ENCODE assay signal across 7 mouse cellular contexts in genomic region chr4:130174335-130175031, GRCm38 (mm10). TPM values are rescaled to one million over a fixed set of nuclear protein-coding genes. Genes with fewer than 3 reads are reported as not detected.
A peak's percentile ranks its signal among the peaks of the same experiment; 100 is the strongest.
DNase-seq lines count a peak whose midpoint lies in the region; ATAC-seq and TF ChIP-seq lines count a peak whose summit lies in the region.

No protein-coding gene starts in this region.

- TF ChIP-seq CTCF in kidney, adult 2 months (conservative IDR thresholded peaks at IDR 0.05; ENCODE audit: insufficient read depth, insufficient read length, low read depth, low read length), result no peak
- TF ChIP-seq CTCF in spleen, adult 2 months (IDR thresholded peaks at IDR 0.05; ENCODE audit: extremely low read depth, insufficient read depth, insufficient read length, insufficient replicate concordance), result no peak

- ATAC-seq in lung, embryonic 16.5 days (ENCODE audit: low read depth), result peak; percentile 80

- H3K36me3 ChIP-seq in kidney, adult 2 months (ENCODE audit: control insufficient read depth, insufficient read depth, low read length), result no peaks in the 10 kb centered on the region
- H3K36me3 ChIP-seq in lung, embryonic 16.5 days (ENCODE audit: control insufficient read depth, insufficient read depth, low read length), result no peaks in the 10 kb centered on the region
- no peaks in the 10 kb centered on the region for H3K36me3 ChIP-seq in spleen, adult 2 months (ENCODE audit: control insufficient read depth, insufficient read depth, low read length)

- no peaks in the 10 kb centered on the region for H3K27me3 ChIP-seq in kidney, adult 2 months (replicated peaks; ENCODE audit: control insufficient read depth, insufficient read depth, low read length)
- H3K27me3 ChIP-seq in lung, embryonic 16.5 days (ENCODE audit: control insufficient read depth, insufficient read depth, low read depth, low read length), result no peaks in the 10 kb centered on the region
- no peaks in the 10 kb centered on the region for H3K27me3 ChIP-seq in spleen, adult 2 months (ENCODE audit: control insufficient read depth, insufficient read depth, low read length)

- peaks cover 45% of the 10 kb centered on the region for H3K4me1 ChIP-seq in kidney, adult 2 months (ENCODE audit: control insufficient read depth, insufficient read depth, low read length)
- peaks cover 67% of the 10 kb centered on the region for H3K4me1 ChIP-seq in lung, embryonic 16.5 days (replicated peaks; ENCODE audit: control insufficient read depth, insufficient read depth, low read length)
- no peaks in the 10 kb centered on the region for H3K4me1 ChIP-seq in spleen, adult 2 months (ENCODE audit: control insufficient read depth, insufficient read depth, insufficient read length)

- 3% methylated on average over 25 of the region's 25 CpGs for WGBS in kidney, adult 2 months
- WGBS in lung, embryonic 16.5 days, result 2% methylated on average over 25 of the region's 25 CpGs
- 11% methylated on average over 25 of the region's 25 CpGs for WGBS in spleen, adult 2 months

- H3K4me3 ChIP-seq in kidney, adult 2 months (ENCODE audit: insufficient read depth, low read depth, low read length), result peak overlapping the region; percentile 71
- H3K4me3 ChIP-seq in lung, embryonic 16.5 days (ENCODE audit: low read length), result peak overlapping the region; percentile 50
- H3K4me3 ChIP-seq in spleen, adult 2 months (ENCODE audit: extremely low read depth, insufficient read depth, insufficient read length), result peak overlapping the region; percentile 53

- H3K27ac ChIP-seq in kidney, adult 2 months (ENCODE audit: insufficient read depth, low read depth, low read length), result peak overlapping the region; percentile 92
- peak overlapping the region; percentile 91 for H3K27ac ChIP-seq in lung, embryonic 16.5 days (ENCODE audit: low read length)
- peak overlapping the region; percentile 77 for H3K27ac ChIP-seq in spleen, adult 2 months (ENCODE audit: insufficient read depth, low read length)

- TF ChIP-seq POLR2A in kidney, adult 2 months (IDR thresholded peaks at IDR 0.05; ENCODE audit: low read depth, low read length), result peak; percentile 84
- TF ChIP-seq POLR2A in spleen, adult 2 months (IDR thresholded peaks at IDR 0.05; ENCODE audit: low read depth, low read length), result no peak

- H3K9ac ChIP-seq in lung, embryonic 16.5 days (ENCODE audit: low read length), result peak overlapping the region; percentile 69

- no peaks in the 10 kb centered on the region for H3K9me3 ChIP-seq in lung, embryonic 16.5 days (ENCODE audit: control insufficient read depth, low read length)

- peak overlapping the region; percentile 64 for H3K4me2 ChIP-seq in lung, embryonic 16.5 days (ENCODE audit: low read depth, low read length)

- DNase-seq in ZHBTc4 (ENCODE audit: low read depth, low spot score), result peak; percentile 92
- DNase-seq in embryo, embryonic 10 days (ENCODE audit: low spot score), result peak; percentile 73
- DNase-seq in heart, adult 8-10 months (ENCODE audit: low spot score), result peak; percentile 70
- DNase-seq in kidney, adult 2 months, result peak; percentile 93
- no peak for DNase-seq in spleen, adult 2 months (ENCODE audit: low read depth in 1 of 2, low spot score in 2 of 2)
- DNase-seq in right cerebral cortex, adult 2 months (ENCODE audit: low spot score in 2 of 2), result no peak

RNA-seq across cellular contexts. Expression of gene Tinagl1, which starts 0.4 kb away (rescaled TPM):
- total RNA-seq in heart, adult 8-10 months (2022), result 10 to 100 TPM; 44.8 to 57.2 (median 49.5) TPM
- polyA plus RNA-seq in kidney, adult 2 months (2012; rRNA removed), result 118 and 133 TPM in 2 replicates
- polyA plus RNA-seq in lung, embryonic 16.5 days (2015; fragmentation: Nextera tagmentation; extraction: Ambion mirVana), result 73.3 and 81.6 TPM in 2 replicates
- 115 and 141 TPM in 2 replicates for polyA plus RNA-seq in spleen, adult 2 months (2012; rRNA removed)

RNA-seq across cellular contexts. Expression of gene Hcrtr1, which starts 35.3 kb away (rescaled TPM):
- not detected for total RNA-seq in heart, adult 8-10 months (2022)
- polyA plus RNA-seq in kidney, adult 2 months (2012; rRNA removed), result 0.54 and 0.56 TPM in 2 replicates
- polyA plus RNA-seq in lung, embryonic 16.5 days (2015; fragmentation: Nextera tagmentation; extraction: Ambion mirVana), result 0.34 and 0.40 TPM in 2 replicates
- polyA plus RNA-seq in spleen, adult 2 months (2012; rRNA removed), result 0.48 and 0.67 TPM in 2 replicates

RNA-seq across cellular contexts. Expression of gene Gm853, which starts 47.7 kb away (rescaled TPM):
- not detected for total RNA-seq in heart, adult 8-10 months (2022)
- polyA plus RNA-seq in kidney, adult 2 months (2012; rRNA removed), result 64.7 and 89.1 TPM in 2 replicates
- not detected in 2 replicates for polyA plus RNA-seq in lung, embryonic 16.5 days (2015; fragmentation: Nextera tagmentation; extraction: Ambion mirVana)
- polyA plus RNA-seq in spleen, adult 2 months (2012; rRNA removed), result not detected in 2 replicates

Comparison
In these comparisons a context has a peak if more than half of its experiments do, and no peak if none do; other contexts are left out.
1. DNase-seq: peak in ZHBTc4 (single experiment), embryo, embryonic 10 days (single experiment), heart, adult 8-10 months (single experiment) and kidney, adult 2 months (single experiment); none in spleen, adult 2 months (0 of 2) and right cerebral cortex, adult 2 months (0 of 2).
2. RNA of gene Gm853, which starts 47.7 kb away (polyA plus RNA-seq): 64.7 to 89.1 TPM in kidney, adult 2 months; not detected in lung, embryonic 16.5 days and not detected in spleen, adult 2 months; every median in the first group is over 10 times any median in the second.
3. Peak in every context shown above with its lines, with median percentiles within 50 percentile points of each other: H3K27ac ChIP-seq and H3K4me3 ChIP-seq.